Mouse (Mus musculus): ENCODE results near the gene Kctd6. TPM values are rescaled to one million over a fixed set of nuclear protein-coding genes. Genes with fewer than 3 reads are reported as not detected.

Kctd6 gene
- total RNA-seq, 1 experiment from 2014 or later = 7.3 TPM

DNA sequence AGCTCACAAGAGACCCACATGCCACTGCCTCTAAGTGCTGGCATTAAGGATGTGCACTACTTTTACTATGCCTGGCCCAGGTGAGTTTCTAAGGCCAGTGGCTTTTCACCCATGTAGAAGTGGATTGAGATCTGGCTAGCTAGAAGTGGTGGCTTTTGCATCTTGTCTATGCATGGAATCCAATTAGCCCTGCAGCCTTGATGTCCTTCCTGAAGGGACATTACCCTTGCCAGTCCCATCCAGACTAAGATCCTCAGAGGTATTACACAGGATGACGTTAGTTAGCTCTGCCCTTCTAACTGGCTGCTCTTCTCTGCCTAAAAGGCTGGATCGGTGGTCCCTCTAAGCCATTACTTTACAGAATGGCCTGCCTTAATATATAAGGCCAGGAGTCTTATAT, 944 bp upstream of the Kctd6 start:
- ATAC-seq (replicated peaks; ENCODE audit: low read depth, poor library complexity, severe bottlenecking) = no peak

DNA sequence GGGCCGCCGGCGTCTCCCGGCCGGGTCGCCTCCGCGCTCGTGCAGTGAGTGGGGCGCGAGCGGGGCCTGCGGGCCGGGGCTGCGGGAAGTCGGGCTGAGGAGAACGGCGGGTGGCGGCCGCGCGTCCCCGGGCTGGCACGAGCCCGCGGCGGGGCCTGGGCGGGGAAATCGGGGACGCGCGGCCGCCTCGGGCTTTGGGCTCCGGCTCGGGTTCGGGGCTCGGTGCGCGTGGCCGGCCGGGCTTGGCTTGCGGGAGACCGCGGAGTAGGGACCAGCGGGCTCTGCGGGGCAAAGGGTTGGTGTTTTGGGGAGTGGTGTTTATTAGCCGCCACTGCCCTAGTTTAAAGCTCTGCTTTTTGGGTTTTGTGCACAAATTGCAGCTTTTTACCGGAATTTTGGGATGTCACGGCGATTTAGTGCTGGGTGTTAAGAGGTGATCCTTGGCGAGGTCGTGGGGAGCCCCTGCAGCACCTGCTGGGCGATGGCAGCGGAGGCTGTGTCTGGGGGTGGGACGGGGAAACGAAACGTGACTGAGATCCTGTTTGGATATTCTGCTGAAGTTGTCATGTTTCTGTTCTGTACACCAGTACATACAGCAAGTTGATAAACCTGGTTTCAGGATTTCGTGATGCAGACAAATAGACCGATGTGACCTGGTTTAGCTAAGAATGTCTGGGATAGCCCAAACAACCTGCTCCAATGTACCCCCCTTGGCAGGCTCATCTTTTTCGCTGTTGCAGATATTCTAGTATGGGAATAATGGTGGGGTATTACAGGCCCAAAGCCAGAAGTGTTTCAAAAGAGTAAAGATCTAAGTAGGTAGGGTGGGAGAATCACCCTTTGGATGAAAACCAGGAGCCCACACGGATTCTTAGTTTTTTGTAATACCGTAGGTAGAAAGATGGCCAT, 613 bp downstream of the Kctd6 start:
- ATAC-seq (replicated peaks; ENCODE audit: low read depth, poor library complexity, severe bottlenecking) = no peak

DNA sequence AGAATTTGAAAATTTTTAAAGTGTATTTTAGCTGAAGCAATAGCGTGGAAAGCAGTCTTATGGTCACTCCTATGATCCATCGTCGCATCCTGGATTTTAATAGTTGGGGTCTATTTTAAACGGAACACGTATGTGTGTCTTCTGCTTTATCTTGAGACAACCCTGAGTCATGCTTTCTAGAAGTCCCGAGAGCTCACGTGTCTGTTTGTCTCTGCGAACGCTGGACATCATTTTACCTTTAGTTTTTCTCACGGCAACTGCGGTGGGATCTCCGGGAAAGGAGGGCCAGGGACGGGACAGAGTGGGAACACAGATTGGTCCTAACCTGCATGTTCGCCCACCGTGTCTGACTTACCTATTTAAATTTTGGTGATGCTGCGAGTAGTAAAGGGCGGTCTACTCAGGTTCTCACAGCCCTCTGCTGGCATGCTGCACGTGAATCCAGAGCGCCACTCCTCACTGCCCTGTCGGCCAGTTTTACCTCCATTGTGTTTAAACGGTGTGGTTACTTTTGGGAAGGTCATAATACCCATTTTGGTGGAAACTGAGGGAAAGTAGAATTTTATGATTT, 1.4 kb downstream of the Kctd6 start:
- no peak for ATAC-seq (replicated peaks; ENCODE audit: low read depth, poor library complexity, severe bottlenecking)

DNA sequence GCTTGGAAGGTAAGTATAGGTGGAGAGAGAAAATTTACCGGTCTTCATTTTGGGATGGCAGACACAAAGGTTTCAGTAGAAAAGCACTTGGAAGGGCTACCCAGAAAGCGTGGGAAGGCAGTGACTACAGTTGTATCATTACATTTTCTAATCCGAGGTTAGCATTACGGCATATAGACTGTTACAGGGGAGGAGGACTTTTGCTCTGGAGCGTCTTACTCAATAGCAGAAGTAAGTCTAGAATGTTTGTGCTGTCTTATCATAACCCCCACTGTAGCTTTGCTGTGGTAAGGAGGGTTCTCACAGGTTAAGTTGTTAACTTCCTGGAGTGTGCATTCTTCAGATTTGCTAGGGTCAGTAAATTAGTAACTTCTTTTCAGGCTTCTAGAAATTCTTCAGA, 2.2 kb downstream of the Kctd6 start:
- peak; percentile 42 for ATAC-seq (replicated peaks; ENCODE audit: low read depth, poor library complexity, severe bottlenecking)

DNA sequence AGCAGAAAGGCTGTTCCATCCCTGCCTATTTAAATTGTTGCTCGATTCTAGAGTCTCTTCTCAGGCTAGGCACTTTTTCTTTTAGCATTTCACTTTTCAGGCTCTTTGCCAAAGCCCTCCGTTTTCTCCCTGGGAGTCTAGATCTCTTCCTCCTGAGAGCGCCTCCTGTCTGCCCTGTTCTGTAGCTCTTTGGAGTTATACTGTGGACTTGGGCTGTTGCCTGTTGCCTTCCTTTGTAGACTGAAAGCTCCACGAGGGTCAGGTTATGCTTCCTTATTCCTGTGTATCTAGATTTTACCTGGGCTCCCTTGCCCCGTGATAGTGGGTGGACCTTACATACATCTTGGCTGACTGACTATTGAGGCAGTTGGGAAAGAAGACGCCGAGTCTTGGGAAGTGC, 4.3 kb downstream of the Kctd6 start:
- ATAC-seq (replicated peaks; ENCODE audit: low read depth, poor library complexity, severe bottlenecking) = no peak

DNA sequence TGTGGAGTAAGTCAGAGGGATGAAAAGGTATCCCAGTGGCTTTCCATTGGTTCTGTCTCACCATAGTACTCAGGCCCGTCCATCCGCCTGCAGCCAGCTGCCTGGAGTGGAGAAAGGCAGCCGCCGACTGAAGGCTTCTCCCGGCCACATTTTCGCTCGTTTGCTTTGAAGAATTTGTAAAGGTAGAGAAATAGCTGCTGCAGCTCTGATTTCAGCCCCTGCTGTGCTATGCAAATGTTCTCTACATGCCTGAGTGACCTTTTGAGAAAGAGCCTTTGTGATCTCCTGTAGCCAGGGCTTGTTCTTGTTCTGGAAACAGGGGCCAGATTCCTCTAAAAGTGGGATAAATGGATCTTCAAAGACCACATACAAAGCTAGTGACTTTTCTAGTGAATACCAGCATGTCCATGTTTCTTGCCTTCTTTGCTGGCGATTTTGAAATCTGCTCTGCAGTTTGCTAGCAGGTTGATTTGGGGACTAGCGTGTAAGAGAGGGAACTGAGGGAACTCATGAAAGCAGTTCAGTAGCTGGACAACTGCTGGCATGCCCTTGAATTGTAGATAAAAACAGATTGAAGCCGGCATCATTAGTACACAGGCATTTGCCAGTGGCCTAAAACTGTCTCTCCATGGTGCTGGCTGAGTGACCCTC, 4.9 kb downstream of the Kctd6 start:
- ATAC-seq (replicated peaks; ENCODE audit: low read depth, poor library complexity, severe bottlenecking) = no peak

DNA sequence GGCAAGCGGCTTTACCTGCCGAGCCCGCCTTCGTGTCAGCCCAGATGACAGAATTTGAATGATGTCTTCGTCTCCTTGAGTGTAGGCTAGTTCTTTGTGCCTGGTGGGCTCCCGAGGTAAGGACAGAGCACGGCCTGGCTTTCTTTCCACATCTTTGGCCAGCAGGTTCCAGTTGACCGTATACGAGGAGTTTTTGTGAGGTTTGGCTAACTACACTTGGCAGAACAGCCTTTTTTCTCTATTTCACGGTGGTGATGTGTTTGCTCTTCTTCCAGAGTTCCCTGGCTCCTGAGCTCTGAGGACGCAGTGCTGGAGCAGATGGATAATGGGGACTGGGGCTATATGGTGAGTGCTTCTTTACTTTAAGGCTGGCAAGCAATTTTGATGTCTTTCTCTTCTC, 5.9 kb downstream of the Kctd6 start:
- ATAC-seq (replicated peaks; ENCODE audit: low read depth, poor library complexity, severe bottlenecking) = no peak

DNA sequence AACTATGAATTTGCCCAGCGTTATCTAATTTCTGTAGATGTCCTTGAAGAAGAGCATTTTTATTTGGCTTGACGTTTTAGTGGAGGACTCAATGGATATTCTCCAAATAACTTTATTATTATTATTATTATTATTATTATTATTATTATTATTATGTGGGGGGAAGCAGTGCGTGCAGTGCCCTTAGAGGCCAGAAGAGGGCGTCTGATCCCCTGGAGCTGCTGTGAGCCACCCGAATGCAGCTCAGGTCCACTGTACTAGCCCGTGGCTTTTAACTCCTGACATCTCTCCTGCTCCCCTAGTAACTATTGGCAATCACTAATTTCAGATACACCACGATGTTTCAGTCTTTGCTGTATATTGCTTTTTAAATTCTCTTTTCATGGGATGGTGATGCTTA, 6.4 kb downstream of the Kctd6 start:
- ATAC-seq (replicated peaks; ENCODE audit: low read depth, poor library complexity, severe bottlenecking) = no peak

DNA sequence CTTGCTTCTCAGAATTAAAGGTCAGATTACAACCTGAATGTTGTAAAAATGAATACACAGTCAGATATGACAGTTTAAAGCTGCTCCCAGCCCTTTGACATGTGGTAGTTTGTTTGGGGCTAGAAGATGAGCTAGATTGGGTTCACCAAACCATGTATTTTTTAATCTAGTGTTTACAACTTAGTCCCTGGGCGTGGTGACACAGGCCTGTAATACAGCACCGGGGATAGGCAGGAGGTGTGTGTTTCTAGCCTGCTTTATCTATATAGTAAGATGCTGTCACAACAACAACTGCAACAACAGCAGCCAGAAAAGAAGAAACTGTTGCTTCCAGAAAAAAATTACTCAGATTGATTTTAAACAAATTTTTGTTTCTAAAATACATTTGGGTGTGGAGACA, 7.0 kb downstream of the Kctd6 start:
- ATAC-seq (replicated peaks; ENCODE audit: low read depth, poor library complexity, severe bottlenecking) = no peak

DNA sequence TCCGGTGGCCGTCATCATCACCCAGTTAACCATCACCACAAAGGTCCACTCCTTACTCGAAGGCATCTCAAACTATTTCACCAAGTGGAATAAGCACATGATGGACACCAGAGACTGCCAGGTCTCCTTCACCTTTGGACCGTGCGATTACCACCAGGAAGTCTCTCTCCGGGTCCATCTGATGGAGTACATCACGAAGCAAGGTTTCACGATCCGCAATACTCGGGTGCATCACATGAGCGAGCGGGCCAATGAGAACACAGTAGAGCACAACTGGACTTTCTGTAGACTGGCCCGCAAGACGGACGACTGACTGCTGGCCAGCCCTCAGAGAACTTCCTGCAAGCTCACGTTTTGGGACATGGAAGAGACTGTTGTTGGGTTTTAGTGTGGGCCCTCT, 8.6 kb downstream of the Kctd6 start:
- no peak for ATAC-seq (replicated peaks; ENCODE audit: low read depth, poor library complexity, severe bottlenecking)

DNA sequence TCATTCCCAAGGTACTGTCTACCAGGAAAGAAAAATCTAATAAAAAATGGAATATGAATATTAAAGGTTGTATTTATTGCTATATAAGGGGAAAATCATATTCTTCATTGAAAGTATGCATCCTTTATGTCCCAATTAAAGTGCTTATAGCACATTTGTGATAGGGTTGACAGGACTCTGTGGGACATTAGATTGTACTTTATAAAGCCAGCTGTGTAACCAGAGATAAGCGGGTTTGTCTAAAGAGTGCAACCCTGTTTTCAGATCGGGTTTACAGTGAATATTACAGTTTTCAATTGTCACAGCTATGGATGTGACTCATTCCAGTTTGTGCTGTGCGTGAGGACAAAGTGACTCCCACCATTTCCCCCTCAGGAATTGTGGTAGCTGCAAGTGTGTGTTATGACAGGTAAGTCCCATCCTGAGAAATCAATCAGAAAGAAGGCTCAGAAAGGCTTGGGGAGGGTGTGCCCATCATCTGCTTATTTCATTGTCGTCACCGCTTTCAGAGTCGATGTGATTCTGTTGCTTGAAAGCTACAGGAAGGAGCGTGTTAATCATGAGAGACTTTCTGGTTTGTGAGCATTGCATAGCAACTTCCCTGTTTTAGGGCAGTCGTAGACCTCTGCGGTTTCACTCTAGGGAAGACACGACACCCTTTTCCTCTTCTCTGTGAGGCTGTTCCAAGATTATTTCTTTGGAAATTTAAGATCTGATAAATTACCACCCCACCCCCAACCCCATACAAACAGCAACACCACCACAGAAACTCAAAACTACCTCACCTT, 9.8 kb downstream of the Kctd6 start:
- peak; percentile 90 for ATAC-seq (replicated peaks; ENCODE audit: low read depth, poor library complexity, severe bottlenecking)

DNA sequence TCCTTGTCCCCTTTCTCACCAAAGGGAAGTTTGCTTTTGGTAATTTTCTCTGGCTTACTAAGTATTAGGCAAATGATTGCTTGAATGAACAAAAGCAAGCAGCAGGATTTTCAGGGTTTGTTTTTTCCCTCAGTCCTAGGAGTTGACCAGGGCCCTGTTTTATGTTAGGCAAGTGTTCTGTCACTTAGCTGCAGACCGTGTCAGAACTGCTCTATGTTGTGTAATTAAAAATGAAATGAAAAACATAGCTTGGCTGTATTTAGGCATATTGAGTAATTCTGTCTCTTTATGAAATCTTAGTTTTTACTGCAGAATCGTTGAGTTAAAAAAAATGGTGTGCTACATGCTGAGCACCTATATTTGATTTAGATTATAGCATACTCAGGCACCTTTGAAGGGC, 10.9 kb downstream of the Kctd6 start:
- no peak for ATAC-seq (replicated peaks; ENCODE audit: low read depth, poor library complexity, severe bottlenecking)

DNA sequence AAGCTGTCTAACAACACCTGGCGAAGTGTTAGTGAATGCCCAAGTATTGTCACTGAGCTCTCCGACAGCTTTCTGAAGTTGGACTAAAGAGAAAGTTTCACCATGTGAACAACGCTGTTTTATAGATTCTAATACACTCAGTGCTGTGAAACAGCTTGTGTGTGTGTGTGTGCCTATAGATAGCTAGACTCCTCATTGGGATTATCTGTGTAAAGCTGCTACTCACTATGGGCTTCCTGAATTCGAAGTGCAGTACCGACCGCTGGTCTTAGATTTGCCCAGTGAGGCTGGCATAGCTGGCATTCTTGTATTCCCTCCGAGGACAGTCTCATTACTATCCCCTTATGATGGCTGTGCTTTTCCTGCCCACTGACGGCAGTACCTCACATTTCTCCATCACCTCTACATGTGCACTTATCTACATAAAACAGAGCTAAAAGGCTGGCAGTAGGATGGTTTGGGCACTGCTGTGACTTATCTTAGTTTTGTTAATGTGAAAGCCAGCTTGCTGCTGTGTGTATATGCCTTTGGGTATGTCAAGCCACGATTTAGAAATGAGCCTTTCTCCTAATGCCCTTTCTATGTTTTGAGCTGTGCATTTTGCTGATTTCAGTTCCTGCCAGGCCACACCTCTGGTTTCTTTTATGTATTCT, 15.6 kb downstream of the Kctd6 start:
- 0 out of 2 replicates have a peak, but pooled peaks have one; percentile 26 for ATAC-seq (replicated peaks; ENCODE audit: low read depth, poor library complexity, severe bottlenecking)

DNA sequence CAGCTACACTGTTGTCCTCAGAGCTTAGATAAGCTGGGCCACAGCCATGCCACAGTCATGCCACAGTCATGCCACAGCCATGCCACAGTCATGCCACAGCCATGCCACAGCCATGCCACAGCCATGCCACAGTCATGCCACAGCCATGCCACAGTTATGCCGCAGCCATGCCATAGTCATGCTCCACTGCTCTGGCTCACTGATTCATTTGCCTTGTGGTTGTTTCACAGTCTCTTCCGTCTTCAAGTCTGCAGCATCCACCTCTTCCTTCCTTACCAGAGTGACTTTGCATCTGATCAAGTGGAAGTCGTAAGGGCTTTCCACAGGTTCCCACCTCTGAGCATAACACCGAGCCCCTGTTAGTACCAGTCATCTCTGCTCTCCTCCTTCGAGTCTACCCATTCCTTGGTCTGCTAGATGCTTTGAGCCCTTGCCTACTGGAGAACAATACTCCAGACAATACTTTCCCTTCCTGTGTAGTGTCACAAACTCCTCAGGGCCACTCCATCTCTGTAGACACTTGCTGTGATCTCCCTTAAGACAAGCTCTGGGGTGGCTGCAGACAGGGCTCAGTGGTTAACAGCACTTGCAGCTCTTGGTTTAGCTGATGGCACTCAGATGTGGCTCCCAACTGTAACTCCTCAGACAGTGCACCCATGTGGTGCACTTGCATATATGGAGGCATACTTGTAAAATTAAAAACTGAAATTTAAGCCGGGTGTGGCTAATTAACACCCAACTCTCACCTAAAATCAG, 18.4 kb downstream of the Kctd6 start:
- peak; percentile 71 for ATAC-seq (replicated peaks; ENCODE audit: low read depth, poor library complexity, severe bottlenecking)

DNA sequence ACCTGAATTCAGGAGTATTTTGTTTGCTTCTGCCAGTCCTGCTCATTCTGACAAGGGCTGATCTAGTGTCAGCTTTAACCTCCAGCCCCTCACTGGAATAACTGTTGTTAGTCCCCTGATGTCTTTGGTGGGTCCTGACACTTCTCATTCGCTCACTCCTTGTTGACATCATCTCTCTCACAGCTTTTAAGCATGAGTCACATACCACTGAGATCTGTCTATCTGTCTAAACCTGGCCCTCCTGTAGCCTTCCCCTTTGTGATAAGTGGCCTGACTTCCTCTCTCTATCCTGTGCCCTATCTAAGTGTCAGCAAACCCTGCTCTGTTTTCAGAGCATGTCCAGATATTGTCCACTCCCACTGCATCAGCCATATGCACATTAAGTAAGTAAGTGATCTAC, 19.3 kb downstream of the Kctd6 start:
- ATAC-seq (replicated peaks; ENCODE audit: low read depth, poor library complexity, severe bottlenecking) = peak; percentile 24; the same call in 1 of the 2 replicates

DNA sequence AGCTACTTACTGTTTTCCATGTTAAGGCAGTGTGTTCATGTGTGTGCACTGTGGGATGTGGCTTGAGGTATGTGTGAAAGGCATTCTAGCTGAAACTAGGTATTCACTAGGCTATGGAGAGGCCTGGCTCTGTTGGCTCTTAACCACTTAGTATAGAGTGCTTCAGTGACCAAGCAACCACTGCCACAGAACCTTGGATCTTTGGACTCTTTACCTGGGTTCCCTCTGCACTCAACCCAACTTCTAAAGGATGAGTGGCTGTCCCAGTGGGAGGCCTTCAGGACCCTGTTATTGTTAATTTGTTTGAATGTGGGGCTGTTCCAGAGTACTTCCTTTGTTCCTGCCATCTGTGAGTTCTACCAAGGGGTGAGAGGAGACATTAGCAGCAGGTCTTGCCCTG, 27.9 kb downstream of the Kctd6 start:
- no peak for ATAC-seq (replicated peaks; ENCODE audit: low read depth, poor library complexity, severe bottlenecking)

DNA sequence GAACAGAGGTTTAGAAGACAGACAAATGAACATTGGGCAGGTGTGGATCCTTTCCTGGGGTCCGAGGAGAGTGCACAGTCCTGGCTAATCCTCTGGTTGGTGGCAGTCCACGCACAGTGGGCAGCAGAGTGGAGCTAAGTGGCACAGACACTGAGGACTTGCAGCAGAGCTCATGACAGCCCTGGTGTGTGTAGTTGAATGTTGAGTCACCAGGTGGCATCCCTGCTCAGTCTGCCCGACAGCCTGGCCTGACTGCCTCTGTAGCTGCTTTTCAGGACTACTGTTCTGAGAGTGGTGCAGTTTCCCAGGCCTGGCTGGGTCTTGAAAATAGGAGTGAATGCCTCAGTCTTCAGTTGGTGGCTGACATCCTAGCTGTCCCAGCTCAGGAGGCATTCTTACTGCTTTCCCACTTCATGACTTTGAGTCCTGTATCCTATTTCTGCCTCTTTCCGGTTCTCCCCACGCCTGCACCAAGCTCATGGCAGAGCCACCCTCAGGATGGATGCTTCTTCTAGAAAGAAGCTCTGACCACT, 28.5 kb downstream of the Kctd6 start:
- ATAC-seq (replicated peaks; ENCODE audit: low read depth, poor library complexity, severe bottlenecking) = peak; percentile 74

DNA sequence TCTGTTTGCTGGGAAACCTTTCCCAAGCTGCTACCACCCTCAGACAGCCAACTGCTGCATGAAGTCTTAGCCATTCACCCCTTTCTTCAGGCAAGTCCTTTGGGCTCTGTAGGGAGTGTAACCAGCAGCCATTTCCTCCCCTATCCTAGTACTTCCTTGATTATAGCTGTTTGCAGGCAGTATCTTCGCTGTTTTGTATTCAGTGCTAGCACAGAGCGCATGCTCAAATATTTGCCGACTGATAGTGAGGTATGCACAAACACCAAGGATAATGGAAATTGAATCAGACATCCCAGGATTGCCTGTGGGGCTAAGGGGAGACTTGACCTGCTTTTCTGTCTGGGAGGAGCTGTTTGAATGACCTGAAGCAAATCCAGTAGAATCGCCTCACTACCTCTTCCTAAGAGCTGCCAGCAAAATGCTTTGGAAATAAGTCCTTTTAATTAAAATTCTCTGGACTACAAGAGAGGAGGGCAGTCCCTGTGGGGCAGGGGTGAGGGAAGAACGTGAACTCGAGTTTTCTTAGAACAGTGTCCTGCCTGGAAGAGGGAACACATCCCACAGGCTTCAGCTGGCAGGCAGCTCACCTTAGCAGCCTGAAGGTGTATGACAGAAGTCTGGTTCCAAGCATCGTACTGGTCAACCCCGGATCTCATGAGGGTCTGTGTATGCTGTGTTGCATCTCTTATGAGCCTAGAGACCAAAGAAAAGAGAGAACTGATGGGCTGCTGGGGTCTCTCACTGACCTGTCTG, 29.4 kb downstream of the Kctd6 start:
- no peak for ATAC-seq (replicated peaks; ENCODE audit: low read depth, poor library complexity, severe bottlenecking)
